Mouse (Mus musculus) ES-E14 (cell line): Measurements from ENCODE around the gene Kif23.

Experiments used
- CHD2 ChIP-seq: IDR thresholded peaks from 2 replicates; pipeline ENCODE4 v1.6.1; 2014; ENCODE audit warnings: mild to moderate bottlenecking, low read depth, low read length, inconsistent platforms
- HCFC1 ChIP-seq: IDR thresholded peaks from 2 replicates; pipeline ENCODE4 v1.6.1; 2012; ENCODE audit warnings: low read length, inconsistent platforms, borderline replicate concordance; ENCODE audit not compliant: insufficient read depth
- MAFK ChIP-seq: IDR thresholded peaks from 2 replicates; pipeline ENCODE4 v1.6.1; 2014; ENCODE audit warnings: mild to moderate bottlenecking, low read depth, low read length, inconsistent platforms; ENCODE audit not compliant: insufficient read depth
- ZC3H11A ChIP-seq: IDR thresholded peaks from 2 replicates; pipeline ENCODE4 v1.6.1; 2012; ENCODE audit warnings: low read depth, mild to moderate bottlenecking, inconsistent platforms, low read length, borderline replicate concordance
- ZNF384 ChIP-seq: IDR thresholded peaks from 2 replicates; pipeline ENCODE4 v1.6.1; 2012; ENCODE audit warnings: low read depth, low read length, inconsistent platforms

GRCm38 (mm10) chr9:61947402-61948346, 1.1 kb upstream of the Kif23 start:
- TF ChIP-seq MAFK (no peak), CHD2 (no peak), ZNF384 (0 out of 2 replicates have a peak, but pooled peaks have one; percentile 47), ZC3H11A (peak; percentile 57; the same call in 1 of the 2 replicates), HCFC1 (0 out of 2 replicates have a peak, but pooled peaks have one; percentile 43)
